Mouse (Mus musculus): ENCODE data around the gene Adcy5. TPM values are rescaled to one million over a fixed set of nuclear protein-coding genes. Genes with fewer than 3 reads are reported as not detected.

Adcy5 gene
- total and polyA plus RNA-seq, 3 experiments: under 0.01 to 0.08 TPM; not detected in 1

DNA sequence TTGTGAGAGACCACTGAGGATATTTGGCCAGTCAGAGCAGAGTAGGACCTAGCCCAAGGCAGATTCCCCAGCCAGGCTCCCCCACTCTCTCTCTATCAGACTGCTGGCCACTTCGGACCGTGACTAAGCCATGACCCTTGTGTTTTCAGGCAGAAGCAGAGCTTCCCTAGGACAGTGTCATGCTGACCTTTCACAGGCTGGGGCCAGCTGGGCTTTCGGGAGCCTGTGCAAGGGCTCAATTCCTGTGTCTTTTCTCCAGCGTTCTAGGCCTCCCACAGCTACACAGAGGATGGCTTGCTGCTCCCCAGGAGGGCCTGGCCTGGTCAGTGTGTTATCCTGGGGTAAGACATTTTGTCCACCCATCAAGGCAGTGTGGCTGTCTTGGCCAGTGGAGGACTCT is 66.9 kb downstream of the Adcy5 start:
- no peaks in the 10 kb centered on the region for H3K36me3 ChIP-seq (ENCODE audit: control insufficient read depth in 1 of 2, insufficient read depth in 2 of 2, low read length in 2 of 2)

DNA sequence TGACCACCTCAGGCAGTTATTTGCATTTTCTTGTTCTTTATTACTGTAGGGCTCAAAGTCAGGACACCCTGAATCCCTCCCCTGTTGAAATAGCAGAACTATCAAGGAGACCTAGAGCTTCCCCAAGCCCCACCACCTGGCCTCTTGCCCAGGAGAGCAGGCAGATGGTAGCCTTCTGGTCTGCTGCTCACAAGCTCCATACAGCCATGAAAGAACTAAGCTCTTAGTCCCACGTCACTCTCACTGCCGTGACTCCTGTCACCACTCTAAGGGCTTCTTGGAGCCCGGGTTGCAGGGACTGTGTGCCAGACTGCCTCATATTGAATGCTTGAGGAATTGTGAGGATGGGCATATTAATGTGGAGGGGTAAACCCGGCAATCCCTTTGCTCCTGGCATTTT is 69.3 kb downstream of the Adcy5 start:
- Histone ChIP-seq H3K79me2 (ENCODE audit: control insufficient read depth, insufficient read depth, low read length, poor library complexity) (no peaks in the 10 kb centered on the region), H3K27me3 (ENCODE audit: control insufficient read depth in 1 of 2, insufficient read depth in 2 of 2, low read length in 2 of 2) (no peaks in the 10 kb centered on the region), H3K9me3 (replicated peaks; ENCODE audit: insufficient read depth, low read length) (no peaks in the 10 kb centered on the region), H3K4me1 (ENCODE audit: control insufficient read depth in 1 of 2, insufficient read depth in 2 of 2, low read length in 2 of 2) (no peaks in the 10 kb centered on the region), H3K9ac (ENCODE audit: control insufficient read depth, low read depth, low read length, poor library complexity, severe bottlenecking) (no peak overlapping the region), H3K4me3 (ENCODE audit: control insufficient read depth in 1 of 2, insufficient read depth in 1 of 2, low read depth in 2 of 2, low read length in 2 of 2) (no peak overlapping the region), H3K36me3 (ENCODE audit: control insufficient read depth in 1 of 2, insufficient read depth in 2 of 2, low read length in 2 of 2) (no peaks in the 10 kb centered on the region), H3K27ac (ENCODE audit: control insufficient read depth, low read depth, low read length) (no peak overlapping the region)
- no peak for TF ChIP-seq CHD1 (IDR thresholded peaks at IDR 0.05; ENCODE audit: low read depth, low read length)
- no peak for TF ChIP-seq TAL1 (IDR thresholded peaks at IDR 0.05; ENCODE audit: low read length)
- no peak for TF ChIP-seq POLR2AphosphoS5 (IDR thresholded peaks at IDR 0.05; ENCODE audit: borderline replicate concordance, low read depth, low read length)
- TF ChIP-seq MAFK (IDR thresholded peaks at IDR 0.05; ENCODE audit: borderline replicate concordance, low read depth, low read length): no peak
- TF ChIP-seq MEF2A (IDR thresholded peaks at IDR 0.05; ENCODE audit: extremely low read depth, insufficient replicate concordance, low read depth, low read length, poor library complexity, severe bottlenecking): no peak
- no peak for TF ChIP-seq KAT2A (conservative IDR thresholded peaks at IDR 0.05; ENCODE audit: low read depth, low read length)
- TF ChIP-seq NELFE (IDR thresholded peaks at IDR 0.05; ENCODE audit: low read depth, low read length): no peak
- TF ChIP-seq ETS1 (IDR thresholded peaks at IDR 0.05; ENCODE audit: low read depth, low read length): no peak
- DNase-seq (ENCODE audit: low read depth, low spot score): no peak

More for the DNA sequence above, 66.9 kb downstream of the Adcy5 start:
- Histone ChIP-seq H3K9ac (ENCODE audit: control insufficient read depth, low read depth, low read length, poor library complexity, severe bottlenecking) (no peak overlapping the region), H3K27me3 (ENCODE audit: control insufficient read depth in 1 of 2, insufficient read depth in 2 of 2, low read length in 2 of 2) (no peaks in the 10 kb centered on the region), H3K4me1 (ENCODE audit: control insufficient read depth in 1 of 2, insufficient read depth in 2 of 2, low read length in 2 of 2) (no peaks in the 10 kb centered on the region), H3K4me3 (ENCODE audit: control insufficient read depth in 1 of 2, insufficient read depth in 1 of 2, low read depth in 2 of 2, low read length in 2 of 2) (no peak overlapping the region), H3K9me3 (replicated peaks; ENCODE audit: insufficient read depth, low read length) (no peaks in the 10 kb centered on the region), H3K27ac (ENCODE audit: control insufficient read depth, low read depth, low read length) (no peak overlapping the region), H3K79me2 (ENCODE audit: control insufficient read depth, insufficient read depth, low read length, poor library complexity) (no peaks in the 10 kb centered on the region)
- TF ChIP-seq USF2 (IDR thresholded peaks at IDR 0.05; ENCODE audit: borderline replicate concordance in 1 of 2, insufficient read depth in 1 of 2, low read depth in 1 of 2, low read length in 2 of 2) (no peak), ELF1 (IDR thresholded peaks at IDR 0.05; ENCODE audit: low read depth, low read length) (no peak), ZC3H11A (IDR thresholded peaks at IDR 0.05; ENCODE audit: low read depth, low read length) (no peak), RAD21 (IDR thresholded peaks at IDR 0.05; ENCODE audit: low read depth, low read length) (no peak), CHD2 (IDR thresholded peaks at IDR 0.05; ENCODE audit: low read length) (no peak), ZKSCAN1 (IDR thresholded peaks at IDR 0.05; ENCODE audit: low read depth, low read length) (no peak), ZNF384 (IDR thresholded peaks at IDR 0.05; ENCODE audit: low read depth, low read length) (no peak)
- no peak for DNase-seq (ENCODE audit: low read depth, low spot score)

DNA sequence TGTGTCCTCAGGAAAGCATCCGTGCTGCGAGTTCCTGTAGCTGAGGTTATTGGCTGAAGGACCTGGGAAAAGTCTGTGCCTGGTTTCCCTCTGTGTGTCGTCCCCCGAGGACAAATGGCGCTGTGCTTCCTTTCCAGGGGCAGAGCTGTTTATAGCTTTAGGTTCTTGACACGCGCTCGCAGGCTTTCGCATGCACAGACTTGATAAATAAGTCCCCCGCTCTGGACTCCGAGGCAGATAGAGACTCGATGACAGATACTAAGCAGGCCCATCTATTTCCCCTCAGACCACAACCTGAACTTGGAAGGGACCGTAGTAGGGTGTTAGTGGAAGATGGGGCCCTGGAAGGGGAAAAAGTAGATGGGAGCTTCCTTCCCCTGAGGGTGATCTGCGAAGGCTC is 70.0 kb downstream of the Adcy5 start:
- Histone ChIP-seq H3K4me3 (ENCODE audit: control insufficient read depth in 1 of 2, insufficient read depth in 1 of 2, low read depth in 2 of 2, low read length in 2 of 2) (no peak overlapping the region), H3K4me1 (ENCODE audit: control insufficient read depth in 1 of 2, insufficient read depth in 2 of 2, low read length in 2 of 2) (no peaks in the 10 kb centered on the region), H3K27ac (ENCODE audit: control insufficient read depth, low read depth, low read length) (no peak overlapping the region), H3K27me3 (ENCODE audit: control insufficient read depth in 1 of 2, insufficient read depth in 2 of 2, low read length in 2 of 2) (no peaks in the 10 kb centered on the region), H3K9ac (ENCODE audit: control insufficient read depth, low read depth, low read length, poor library complexity, severe bottlenecking) (no peak overlapping the region), H3K36me3 (ENCODE audit: control insufficient read depth in 1 of 2, insufficient read depth in 2 of 2, low read length in 2 of 2) (no peaks in the 10 kb centered on the region), H3K9me3 (replicated peaks; ENCODE audit: insufficient read depth, low read length) (no peaks in the 10 kb centered on the region), H3K79me2 (ENCODE audit: control insufficient read depth, insufficient read depth, low read length, poor library complexity) (no peaks in the 10 kb centered on the region)
- no peak for DNase-seq (ENCODE audit: low read depth, low spot score)
- TF ChIP-seq POLR2AphosphoS5 (IDR thresholded peaks at IDR 0.05; ENCODE audit: borderline replicate concordance, low read depth, low read length) (no peak), TBP (IDR thresholded peaks at IDR 0.05; ENCODE audit: low read depth, low read length) (no peak), ZMIZ1 (IDR thresholded peaks at IDR 0.05; ENCODE audit: low read depth, low read length) (no peak), MYB (IDR thresholded peaks at IDR 0.05; ENCODE audit: low read depth, low read length) (no peak), USF2 (IDR thresholded peaks at IDR 0.05; ENCODE audit: borderline replicate concordance in 1 of 2, insufficient read depth in 1 of 2, low read depth in 1 of 2, low read length in 2 of 2) (no peak), POLR2A (IDR thresholded peaks at IDR 0.05; ENCODE audit: control insufficient read depth in 1 of 2, insufficient read depth in 1 of 2, low read depth in 1 of 2, low read length in 2 of 2, poor library complexity in 1 of 2) (no peak), EP300 (IDR thresholded peaks at IDR 0.05; ENCODE audit: low read depth in 1 of 2, low read length in 2 of 2) (no peak), USF1 (IDR thresholded peaks at IDR 0.05; ENCODE audit: low read depth, low read length) (no peak), ELF1 (IDR thresholded peaks at IDR 0.05; ENCODE audit: low read depth, low read length) (no peak), GABPA (IDR thresholded peaks at IDR 0.05; ENCODE audit: low read depth, low read length) (no peak), CHD1 (IDR thresholded peaks at IDR 0.05; ENCODE audit: low read depth, low read length) (no peak), NRF1 (IDR thresholded peaks at IDR 0.05; ENCODE audit: insufficient read depth, low read depth, low read length, poor library complexity, severe bottlenecking) (no peak), BHLHE40 (IDR thresholded peaks at IDR 0.05; ENCODE audit: borderline replicate concordance, low read depth, low read length) (no peak), NELFE (IDR thresholded peaks at IDR 0.05; ENCODE audit: low read depth, low read length) (no peak), CHD2 (IDR thresholded peaks at IDR 0.05; ENCODE audit: low read length) (no peak), MXI1 (IDR thresholded peaks at IDR 0.05; ENCODE audit: low read depth, low read length) (no peak)

All from MEL (cell line).